Comparison of ENCODE assay signal across 13 mouse cellular contexts in genomic region chr11:61526872-61527271, GRCm38 (mm10). TPM values are rescaled to one million over a fixed set of nuclear protein-coding genes. Genes with fewer than 3 reads are reported as not detected.
DNase-seq lines count a peak whose midpoint lies in the region; ATAC-seq and TF ChIP-seq lines count a peak whose summit lies in the region.
"Had no signal": no experiment of that assay in that cellular context is flagged by ENCODE, and none has a peak within 500 bp of the region (broad histone marks: within the 10 kb centered on the region; RNA-seq: fewer than 3 reads in every experiment).

No protein-coding gene starts in this region.

- peak; percentile 51 for DNase-seq in heart, postnatal 4 days
- no peak for DNase-seq in heart, adult 8-10 months (ENCODE audit: low spot score)
- DNase-seq in right cerebral cortex, postnatal 14 days, result peak; percentile 43
- no peak for DNase-seq in right cerebral cortex, postnatal 25 days
- peak; percentile 88 to 95 for DNase-seq in cerebellum, adult 2 months
- no peak for DNase-seq in spleen, postnatal 10 days (ENCODE audit: low spot score in 2 of 2)
- no peak for DNase-seq in spleen, adult 18-20 months
- DNase-seq: thymus, adult 2 months had no signal

- peak overlapping the region; percentile 94; the same call in 1 of the 2 replicates for H3K27ac ChIP-seq in cerebellum, adult 2 months (ENCODE audit: insufficient read depth, low read length)
- H3K27ac ChIP-seq: embryonic facial prominence, embryonic 13.5 days; kidney, postnatal 0 days had no signal

- no peak for TF ChIP-seq POLR2A in cerebellum, adult 2 months (IDR thresholded peaks at IDR 0.05; ENCODE audit: borderline replicate concordance, insufficient read depth, low read length)

- no peak for ATAC-seq in megakaryocyte, adult 5-6 weeks (ENCODE audit: poor library complexity, severe bottlenecking)
- ATAC-seq: forebrain, embryonic 16.5 days; hindbrain, embryonic 16.5 days had no signal

- TF ChIP-seq CTCF in cerebellum, adult 2 months (IDR thresholded peaks at IDR 0.05; ENCODE audit: borderline replicate concordance, insufficient read depth, low read depth, low read length), result no peak

- 4% methylated on average over 1 of the region's 1 CpGs for WGBS in cerebellum, adult 2 months

- peaks cover 56% of the 10 kb centered on the region for H3K4me1 ChIP-seq in cerebellum, adult 2 months (ENCODE audit: control insufficient read depth, insufficient read depth, low read length)
- H3K4me1 ChIP-seq: embryonic facial prominence, embryonic 13.5 days had no signal

- no peaks in the 10 kb centered on the region for H3K27me3 ChIP-seq in cerebellum, adult 2 months (ENCODE audit: control insufficient read depth, insufficient read depth, low read length)
- H3K27me3 ChIP-seq: embryonic facial prominence, embryonic 13.5 days had no signal

- H3K4me3 ChIP-seq in cerebellum, adult 2 months (replicated peaks; ENCODE audit: insufficient read depth, low read depth, low read length), result no peak overlapping the region
- H3K4me3 ChIP-seq: embryonic facial prominence, embryonic 13.5 days had no signal

RNA-seq across cellular contexts. Expression of gene B9d1, which starts 21.9 kb away (rescaled TPM):
- 10 to 100 TPM in 1 of 2 experiments, 1 to 10 TPM in 1; 9.8 to 12.0 TPM for total RNA-seq in heart, postnatal 4 days (2021)
- total RNA-seq in heart, adult 8-10 months (2022), result 10 to 100 TPM in 1 of 4 experiments, 1 to 10 TPM in 3; 7.9 to 11.2 (median 8.3) TPM
- 36.2 and 40.7 TPM in 2 replicates for polyA plus RNA-seq in cerebellum, adult 2 months (2012; rRNA removed)
- not detected in 2 replicates for total RNA-seq in megakaryocyte, adult 5-6 weeks (2015)
- total RNA-seq in megakaryocyte, adult 5-6 weeks (2017), result 0.26 TPM in 1 of 2 replicates, not detected in the other

RNA-seq across cellular contexts. Expression of gene Mapk7, which starts 32.7 kb away (rescaled TPM):
- total RNA-seq in heart, postnatal 4 days (2021), result 10 to 100 TPM; 16.0 to 16.8 TPM
- 1 to 10 TPM; 4.3 to 5.1 (median 4.7) TPM for total RNA-seq in heart, adult 8-10 months (2022)
- 47.8 and 55.8 TPM in 2 replicates for polyA plus RNA-seq in cerebellum, adult 2 months (2012; rRNA removed)
- 16.2 and 17.7 TPM in 2 replicates for total RNA-seq in megakaryocyte, adult 5-6 weeks (2015)
- total RNA-seq in megakaryocyte, adult 5-6 weeks (2017), result 15.4 and 21.4 TPM in 2 replicates

RNA-seq across cellular contexts. Expression of gene Mfap4, which starts 41.6 kb away (rescaled TPM):
- 10 to 100 TPM; 70.7 to 78.0 TPM for total RNA-seq in heart, postnatal 4 days (2021)
- 10 to 100 TPM in 2 of 4 experiments, 1 to 10 TPM in 2; 7.9 to 11.9 (median 9.9) TPM for total RNA-seq in heart, adult 8-10 months (2022)
- polyA plus RNA-seq in cerebellum, adult 2 months (2012; rRNA removed), result 1.9 and 3.5 TPM in 2 replicates
- not detected in 2 replicates for total RNA-seq in megakaryocyte, adult 5-6 weeks (2015)
- not detected in 2 replicates for total RNA-seq in megakaryocyte, adult 5-6 weeks (2017)

RNA-seq across cellular contexts. Expression of gene Epn2, which starts 52.6 kb away (rescaled TPM):
- total RNA-seq in heart, postnatal 4 days (2021), result 10 to 100 TPM; 33.6 to 34.7 TPM
- 10 to 100 TPM; 21.1 to 28.0 (median 23.5) TPM for total RNA-seq in heart, adult 8-10 months (2022)
- 123 and 132 TPM in 2 replicates for polyA plus RNA-seq in cerebellum, adult 2 months (2012; rRNA removed)
- total RNA-seq in megakaryocyte, adult 5-6 weeks (2015), result 0.04 and 0.07 TPM in 2 replicates
- total RNA-seq in megakaryocyte, adult 5-6 weeks (2017), result 3.3 TPM in 1 of 2 replicates, not detected in the other

Comparison
In these comparisons a context has a peak if more than half of its experiments do, and no peak if none do; other contexts are left out.
1. DNase-seq: peak in heart, postnatal 4 days (single experiment), right cerebral cortex, postnatal 14 days (single experiment) and cerebellum, adult 2 months (2 of 2); none in heart, adult 8-10 months (single experiment), right cerebral cortex, postnatal 25 days (single experiment), spleen, postnatal 10 days (0 of 2) and spleen, adult 18-20 months (0 of 2).
2. RNA of gene B9d1, which starts 21.9 kb away (total RNA-seq): 9.8 to 12.0 TPM in heart, postnatal 4 days and 7.9 to 11.2 TPM in heart, adult 8-10 months; 0.26 TPM in megakaryocyte, adult 5-6 weeks; every median in the first group is over 4 times any median in the second.
3. RNA of gene Mfap4, which starts 41.6 kb away (total RNA-seq): 70.7 to 78.0 TPM in heart, postnatal 4 days and 7.9 to 11.9 TPM in heart, adult 8-10 months; not detected in megakaryocyte, adult 5-6 weeks; every median in the first group is over 4 times any median in the second.